Mouse (Mus musculus): ENCODE results near the gene 6430628N08Rik.

- TF ChIP-seq CTCF (IDR thresholded peaks at IDR 0.05; ENCODE audit: low read depth, low read length) (no peak), TAL1 (conservative IDR thresholded peaks at IDR 0.05; ENCODE audit: low read depth, low read length) (no peak)
Measured at GRCm38 (mm10) chr4:115873231-115873630, 17.2 kb upstream of the 6430628N08Rik start.

Data from G1E (cell line).